Mouse (Mus musculus): ENCODE results near the gene Zfp111.

DNA sequence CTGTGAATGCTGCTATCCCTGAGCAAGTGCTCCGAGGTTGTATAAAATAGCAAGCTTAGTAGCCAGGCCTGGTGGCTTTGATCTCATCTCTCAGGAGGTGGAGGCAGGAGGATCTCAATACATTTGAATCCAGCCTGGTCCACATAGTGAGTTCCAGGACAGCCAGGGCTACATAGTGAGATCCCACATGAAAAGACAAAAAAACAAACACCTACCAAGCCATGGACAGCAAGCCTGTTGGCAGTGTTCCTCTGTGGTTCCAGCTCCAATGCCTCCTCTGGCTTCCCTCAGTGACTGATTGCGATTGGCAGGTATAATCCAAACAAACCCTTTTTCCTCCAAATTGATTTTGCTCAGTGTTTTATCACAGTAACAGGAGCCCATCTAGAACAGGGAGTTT lies 947 bp downstream of the Zfp111 start:
- TF ChIP-seq CTCF (IDR thresholded peaks at IDR 0.05; ENCODE audit: low read depth, low read length) (no peak), GATA2 (IDR thresholded peaks at IDR 0.05; ENCODE audit: borderline replicate concordance, low read depth, low read length) (no peak)

Data from G1E (cell line).